Mouse (Mus musculus) kidney, postnatal 25 days (tissue): ENCODE measurements around the gene Lsamp.
"Not testable (repeated sequence)": the region's sequence is repeated elsewhere in the genome, so short reads cannot be mapped to it uniquely, and the experiment has no call there.

ENCODE experiments used
- DNase-seq, 2 experiments: peaks; one replicate each; pipeline ENCODE4 v3.0.0; 2021; ENCODE audit warnings: mixed read lengths in 2 of 2

Lsamp gene

DNA sequence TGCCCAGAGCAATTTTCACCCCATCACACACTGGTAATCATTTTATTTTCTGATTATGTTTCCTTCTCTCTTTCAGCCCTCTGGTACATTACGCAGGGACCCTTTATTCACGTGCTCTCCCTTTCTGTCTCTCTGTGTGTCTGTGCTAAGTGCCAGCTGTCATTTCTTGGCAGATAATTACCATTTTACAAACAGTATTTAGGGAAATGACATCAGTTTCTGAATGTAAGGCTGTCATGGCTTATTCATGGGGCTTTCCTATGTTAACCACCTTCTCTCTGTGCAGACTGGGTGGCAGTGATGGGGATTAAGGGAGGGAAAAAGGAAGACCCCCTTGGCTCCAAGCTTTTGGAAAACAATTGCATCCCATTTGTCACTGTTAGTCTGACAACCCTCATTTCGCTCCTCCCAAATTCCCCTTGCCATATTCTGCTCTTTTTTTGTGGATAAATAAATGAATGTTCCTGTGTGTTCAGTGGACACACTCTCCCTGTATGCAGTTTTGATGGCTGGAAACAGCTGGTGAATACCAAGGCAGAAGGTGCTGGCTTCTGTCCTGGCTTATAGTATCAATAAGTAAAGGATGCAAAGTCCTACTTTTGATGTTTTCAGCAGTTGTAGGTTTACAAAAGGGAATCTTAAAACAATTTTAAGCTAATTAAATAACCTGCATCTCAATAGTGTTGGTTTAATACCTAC lies 520.2 kb downstream of the Lsamp start:
- no peak for DNase-seq

GRCm38 (mm10) chr16:40509146-40510030 lies 525.2 kb downstream of the Lsamp start:
- DNase-seq = no peak

DNA sequence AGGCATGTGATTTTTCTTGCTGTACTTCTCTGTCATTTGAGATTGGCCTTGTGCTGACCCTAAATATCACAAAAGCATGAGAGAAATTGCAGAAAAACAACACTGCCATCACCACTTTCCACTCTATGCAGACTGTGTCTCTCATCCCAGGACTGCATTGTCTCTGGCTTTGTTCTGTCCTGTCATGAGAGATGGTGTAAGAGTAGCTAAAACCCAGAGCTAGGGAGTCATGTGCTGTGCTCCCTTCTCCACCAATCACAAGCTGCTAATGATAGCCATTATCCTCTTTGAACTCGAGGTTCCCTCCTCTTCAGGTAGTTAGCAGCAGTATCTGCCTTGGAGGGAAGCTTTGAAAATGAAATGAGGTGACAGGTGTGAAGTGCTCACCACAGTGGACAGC lies 552.6 kb downstream of the Lsamp start:
- DNase-seq = no peak

- DNase-seq = no peak
These were observed 565.5 kb downstream of the Lsamp start for GRCm38 (mm10) chr16:40549663-40550062.

- no peak for DNase-seq
These were observed 571.4 kb downstream of the Lsamp start for GRCm38 (mm10) chr16:40555608-40556007.

DNA sequence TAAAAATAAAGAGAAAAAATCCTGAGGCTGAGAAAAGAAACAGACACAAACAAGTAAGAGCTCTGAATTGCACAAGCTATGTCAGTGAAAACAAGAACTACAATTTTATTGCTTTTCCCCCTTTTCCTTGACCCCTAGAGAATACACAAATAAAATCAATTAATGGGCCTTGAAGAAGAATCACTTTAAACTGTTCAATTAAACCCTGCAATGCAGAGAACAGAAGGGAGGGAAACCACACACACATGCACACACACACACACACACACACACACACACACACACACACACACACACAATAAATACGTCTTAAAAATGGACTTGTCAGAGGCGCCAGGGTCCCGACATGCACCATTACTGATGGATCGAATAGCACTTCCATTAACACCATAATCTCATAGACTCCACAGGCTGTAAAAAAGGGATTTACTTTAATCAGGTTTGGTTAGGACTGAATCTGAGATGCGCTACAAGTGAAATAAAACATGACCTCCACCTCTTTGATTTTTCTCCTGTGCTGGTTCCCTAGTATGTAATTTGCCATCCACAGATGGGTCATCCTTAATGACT lies 573.6 kb downstream of the Lsamp start:
- no peak for DNase-seq

GRCm38 (mm10) chr16:40567431-40567941 lies 583.3 kb downstream of the Lsamp start:
- DNase-seq = no peak

- DNase-seq = no peak
These were observed 588.1 kb downstream of the Lsamp start for GRCm38 (mm10) chr16:40572085-40572745.

- peak in 1 of 2 experiments; percentile 4 for DNase-seq
These were observed 597.9 kb downstream of the Lsamp start for GRCm38 (mm10) chr16:40582076-40582475.

- no peak for DNase-seq
These were observed 609.0 kb downstream of the Lsamp start for GRCm38 (mm10) chr16:40593161-40593560.

GRCm38 (mm10) chr16:40601431-40602387 lies 617.5 kb downstream of the Lsamp start:
- DNase-seq = no peak

DNA sequence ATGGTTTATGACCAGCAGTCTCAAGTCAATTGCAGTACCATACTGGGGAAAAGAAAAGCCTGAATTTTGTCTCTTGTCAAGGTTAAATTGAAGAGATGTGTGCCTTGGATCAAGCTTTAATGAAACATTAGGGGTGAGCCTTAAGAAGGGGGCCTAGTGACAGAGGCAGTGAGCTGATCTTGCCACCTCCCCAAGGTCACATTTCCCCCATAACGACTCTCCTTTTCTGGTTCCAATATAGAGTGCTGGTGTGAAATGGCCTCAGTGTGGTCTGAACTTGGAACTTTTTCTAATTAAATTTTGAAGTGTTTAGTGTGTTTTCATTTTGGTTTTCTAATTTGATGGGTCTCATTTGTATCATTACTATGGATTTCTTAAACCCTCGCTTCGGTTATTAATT lies 623.3 kb downstream of the Lsamp start:
- DNase-seq = no peak

DNA sequence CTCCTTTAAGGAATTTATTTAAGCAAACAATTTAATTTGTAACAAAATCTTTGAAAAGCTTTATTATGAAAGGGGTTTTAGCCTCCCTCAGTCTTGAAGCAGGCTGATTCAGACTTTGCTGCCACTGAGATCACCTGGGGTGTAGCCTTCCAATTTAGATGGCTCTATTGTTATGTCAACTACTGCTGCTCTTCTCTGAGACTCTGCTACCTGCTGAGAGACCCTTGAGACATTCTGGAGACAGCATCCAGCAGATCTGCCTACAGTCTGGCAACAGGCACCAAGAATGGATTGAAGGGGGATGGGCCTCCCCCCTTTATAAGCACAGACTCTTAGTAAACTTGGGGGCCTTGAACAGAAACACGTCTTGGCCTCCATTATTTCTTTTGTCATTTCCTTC lies 632.5 kb downstream of the Lsamp start:
- not testable (repeated sequence) for DNase-seq

- not testable (repeated sequence) for DNase-seq
These were observed 636.9 kb downstream of the Lsamp start for GRCm38 (mm10) chr16:40621086-40621485.

GRCm38 (mm10) chr16:40627159-40627558 lies 643.0 kb downstream of the Lsamp start:
- DNase-seq = no peak

DNA sequence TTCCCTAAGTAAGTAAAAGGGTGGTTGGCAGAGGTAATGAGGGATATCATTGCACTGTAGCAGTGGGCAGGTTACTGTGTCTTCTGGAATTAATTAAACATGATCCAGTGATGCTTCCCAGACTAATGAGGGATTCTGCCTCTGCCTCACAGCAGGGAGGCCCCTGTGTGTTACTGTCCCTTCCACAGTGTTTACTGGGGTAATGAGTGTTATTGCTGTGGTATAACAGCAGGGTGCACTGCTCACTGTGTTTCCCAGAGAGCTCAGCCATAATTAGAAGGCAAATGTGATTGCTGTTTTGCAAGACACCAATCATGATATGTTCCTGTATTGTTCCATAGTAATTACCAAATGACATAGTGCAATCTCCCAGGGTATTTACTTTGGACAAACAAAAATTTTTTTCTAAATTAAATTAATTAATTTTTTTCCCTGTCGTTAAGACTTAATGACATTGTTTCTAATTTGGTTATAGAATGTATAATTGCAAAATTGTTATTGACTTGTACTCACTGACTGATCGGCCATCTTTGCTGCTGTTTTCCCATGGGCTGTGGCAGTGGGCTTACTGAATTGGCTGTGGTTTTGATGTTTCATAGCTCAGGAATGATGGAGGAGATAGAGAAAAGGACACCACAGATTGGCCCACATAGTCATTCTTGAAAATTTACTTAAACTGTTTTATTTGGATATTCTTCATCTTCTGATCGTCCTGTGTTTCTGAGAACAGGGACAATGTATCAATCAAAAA lies 655.6 kb downstream of the Lsamp start:
- DNase-seq = no peak

DNA sequence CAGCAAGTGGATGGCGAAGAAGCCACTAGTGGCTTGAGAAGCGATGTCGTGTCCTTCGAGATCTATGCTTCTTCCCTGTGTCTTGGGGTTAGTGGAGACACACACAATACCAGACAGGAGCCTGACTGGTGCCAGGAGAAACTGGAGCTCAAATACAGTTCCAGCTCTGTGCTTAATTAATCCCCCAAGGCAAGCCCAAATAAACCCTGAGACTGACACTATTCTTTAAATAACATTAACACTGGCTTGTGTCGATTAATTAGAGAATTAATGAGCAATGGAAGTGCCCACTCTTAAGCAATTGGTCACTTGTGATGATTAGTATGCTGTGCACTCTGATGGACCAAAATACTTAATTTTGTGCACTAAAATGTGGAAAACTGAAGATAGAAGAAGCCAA lies 668.6 kb downstream of the Lsamp start:
- DNase-seq = no peak

GRCm38 (mm10) chr16:40653508-40653907 lies 669.3 kb downstream of the Lsamp start:
- DNase-seq = no peak

DNA sequence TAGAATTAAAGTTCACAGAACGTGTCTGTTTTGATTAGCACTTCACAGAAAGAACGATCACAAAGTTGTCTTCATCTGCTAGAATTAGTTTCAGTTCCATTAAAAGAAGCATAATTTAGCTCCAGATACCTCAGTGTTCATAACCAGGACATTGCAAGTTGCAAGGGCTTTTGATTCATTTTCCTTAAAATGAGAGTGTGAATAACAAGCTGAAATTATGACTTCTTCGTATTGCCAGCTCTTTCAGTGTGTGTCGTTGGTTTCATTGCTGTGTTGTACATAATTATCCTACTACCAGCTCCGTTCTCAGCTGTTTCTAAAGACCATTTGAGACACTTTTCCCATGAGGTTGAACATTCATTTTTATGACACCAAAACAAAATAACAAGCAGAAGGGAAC lies 672.2 kb downstream of the Lsamp start:
- no peak for DNase-seq

GRCm38 (mm10) chr16:40656871-40657270 lies 672.7 kb downstream of the Lsamp start:
- DNase-seq = no peak

- no peak for DNase-seq
These were observed 701.4 kb downstream of the Lsamp start for GRCm38 (mm10) chr16:40685531-40685930.
